Mouse (Mus musculus) telencephalon, adult 2 months (tissue): ENCODE measurements around the gene Myh6.

Experiments
- DNase-seq: peaks from one replicate; pipeline ENCODE4 v3.0.0-alpha.2; 2011; ENCODE audit warnings: low read depth, low spot score

Myh6 gene

GRCm38 (mm10) chr14:54935904-54936830 is 30.6 kb downstream of the Myh6 start, which contains the start of gene Cmtm5:
Cmtm5 (plus strand) TSS chr14:54936261.
- peak; percentile 81 for DNase-seq

GRCm38 (mm10) chr14:54932645-54933150 is 34.0 kb downstream of the Myh6 start, which contains the start of gene Il25:
Il25 (plus strand) TSS chr14:54932695.
- no peak for DNase-seq

- DNase-seq: no peak
Measured at GRCm38 (mm10) chr14:54930431-54930830, 36.3 kb downstream of the Myh6 start.

- no peak for DNase-seq
Measured at GRCm38 (mm10) chr14:54929801-54930200, 36.9 kb downstream of the Myh6 start.

GRCm38 (mm10) chr14:54927296-54927695 is 39.4 kb downstream of the Myh6 start:
- DNase-seq: no peak

GRCm38 (mm10) chr14:54926401-54927158 is 40.1 kb downstream of the Myh6 start:
- no peak for DNase-seq

GRCm38 (mm10) chr14:54925349-54926342 is 41.1 kb downstream of the Myh6 start, which contains the start of gene Efs:
Efs (minus strand) TSS chr14:54926126.
- DNase-seq: no peak

GRCm38 (mm10) chr14:54924641-54925348 is 41.9 kb downstream of the Myh6 start:
- no peak for DNase-seq

- DNase-seq: no peak
Measured at GRCm38 (mm10) chr14:54920076-54920685, 46.5 kb downstream of the Myh6 start.

- no peak for DNase-seq
Measured at GRCm38 (mm10) chr14:54913343-54913742, 53.4 kb downstream of the Myh6 start.

GRCm38 (mm10) chr14:54912886-54913285 is 53.8 kb downstream of the Myh6 start, which contains the start of gene Slc22a17:
Slc22a17 (minus strand) TSS chr14:54913132.
- DNase-seq: peak; percentile 72

GRCm38 (mm10) chr14:54912109-54912850 is 54.4 kb downstream of the Myh6 start:
- DNase-seq: no peak

- DNase-seq: no peak
Measured at GRCm38 (mm10) chr14:54908682-54909081, 58.0 kb downstream of the Myh6 start.

GRCm38 (mm10) chr14:54903641-54904040 is 63.1 kb downstream of the Myh6 start:
- no peak for DNase-seq

- peak; percentile 79 for DNase-seq
Measured at GRCm38 (mm10) chr14:54900383-54900782, 66.3 kb downstream of the Myh6 start.

GRCm38 (mm10) chr14:54897445-54897844 is 69.3 kb downstream of the Myh6 start:
- DNase-seq: no peak

GRCm38 (mm10) chr14:54894296-54895151 is 72.2 kb downstream of the Myh6 start:
- no peak for DNase-seq

GRCm38 (mm10) chr14:54893651-54894181 is 73.0 kb downstream of the Myh6 start:
- peak; percentile 100 for DNase-seq
